Mouse (Mus musculus) c-Kit-positive CD71-positive TER-119-positive erythroid progenitor cells, embryonic 14.5 days (primary cell): ENCODE results near the gene Syndig1l.
A peak's percentile ranks its signal among the peaks of the same experiment; 100 is the strongest.

Source experiments
- DNase-seq: peaks from one replicate; pipeline ENCODE4 v3.0.0-alpha.2; 2013; ENCODE audit warnings: low spot score

The Syndig1l gene

GRCm38 (mm10) chr12:84698319-84699081, at the start of gene Syndig1l:
Gene Syndig1l (minus strand): TSS chr12:84698831.
- DNase-seq = peak; percentile 43

GRCm38 (mm10) chr12:84748134-84748533, 49.5 kb upstream of the Syndig1l start:
- DNase-seq = no peak

GRCm38 (mm10) chr12:84745700-84746099, 47.1 kb upstream of the Syndig1l start:
- DNase-seq = no peak

GRCm38 (mm10) chr12:84743496-84743895, 44.9 kb upstream of the Syndig1l start:
- no peak for DNase-seq

GRCm38 (mm10) chr12:84733366-84733765, 34.7 kb upstream of the Syndig1l start:
- DNase-seq = no peak

GRCm38 (mm10) chr12:84728421-84728820, 29.8 kb upstream of the Syndig1l start:
- no peak for DNase-seq

- DNase-seq = no peak
Measured at GRCm38 (mm10) chr12:84727434-84727833, 28.8 kb upstream of the Syndig1l start.

GRCm38 (mm10) chr12:84726986-84727385, 28.4 kb upstream of the Syndig1l start:
- no peak for DNase-seq

- no peak for DNase-seq
Measured at GRCm38 (mm10) chr12:84726391-84726790, 27.8 kb upstream of the Syndig1l start.

GRCm38 (mm10) chr12:84718462-84719244, 20.0 kb upstream of the Syndig1l start:
- DNase-seq = no peak

- DNase-seq = no peak
Measured at GRCm38 (mm10) chr12:84714578-84714977, 15.9 kb upstream of the Syndig1l start.

- peak; percentile 69 for DNase-seq
Measured at GRCm38 (mm10) chr12:84709842-84710439, 11.3 kb upstream of the Syndig1l start.

GRCm38 (mm10) chr12:84707804-84708203, 9.2 kb upstream of the Syndig1l start:
- DNase-seq = no peak

GRCm38 (mm10) chr12:84706886-84707285, 8.3 kb upstream of the Syndig1l start:
- no peak for DNase-seq

GRCm38 (mm10) chr12:84702586-84702985, 4.0 kb upstream of the Syndig1l start:
- DNase-seq = no peak

- DNase-seq = no peak
Measured at GRCm38 (mm10) chr12:84692141-84692540, 6.5 kb downstream of the Syndig1l start.

- no peak for DNase-seq
Measured at GRCm38 (mm10) chr12:84691347-84691746, 7.3 kb downstream of the Syndig1l start.

GRCm38 (mm10) chr12:84689051-84689450, 9.6 kb downstream of the Syndig1l start:
- no peak for DNase-seq

GRCm38 (mm10) chr12:84687531-84687930, 11.1 kb downstream of the Syndig1l start:
- no peak for DNase-seq

GRCm38 (mm10) chr12:84686176-84686575, 12.5 kb downstream of the Syndig1l start:
- DNase-seq = no peak

- DNase-seq = no peak
Measured at GRCm38 (mm10) chr12:84684569-84684968, 14.1 kb downstream of the Syndig1l start.

- no peak for DNase-seq
Measured at GRCm38 (mm10) chr12:84676011-84676410, 22.6 kb downstream of the Syndig1l start.
